Mouse (Mus musculus) adrenal gland, adult (tissue): ENCODE data around the gene Zc3h7b.
"Not testable (repeated sequence)": the region's sequence is repeated elsewhere in the genome, so short reads cannot be mapped to it uniquely, and the experiment has no call there.

Source experiments
- DNase-seq, 2 experiments: peaks; one replicate each; pipeline ENCODE4 v3.0.0; 2022 to 2023; ENCODE audit warnings: low spot score in 1 of 2; ENCODE audit not compliant: inconsistent age in 2 of 2

Gene Zc3h7b

DNA sequence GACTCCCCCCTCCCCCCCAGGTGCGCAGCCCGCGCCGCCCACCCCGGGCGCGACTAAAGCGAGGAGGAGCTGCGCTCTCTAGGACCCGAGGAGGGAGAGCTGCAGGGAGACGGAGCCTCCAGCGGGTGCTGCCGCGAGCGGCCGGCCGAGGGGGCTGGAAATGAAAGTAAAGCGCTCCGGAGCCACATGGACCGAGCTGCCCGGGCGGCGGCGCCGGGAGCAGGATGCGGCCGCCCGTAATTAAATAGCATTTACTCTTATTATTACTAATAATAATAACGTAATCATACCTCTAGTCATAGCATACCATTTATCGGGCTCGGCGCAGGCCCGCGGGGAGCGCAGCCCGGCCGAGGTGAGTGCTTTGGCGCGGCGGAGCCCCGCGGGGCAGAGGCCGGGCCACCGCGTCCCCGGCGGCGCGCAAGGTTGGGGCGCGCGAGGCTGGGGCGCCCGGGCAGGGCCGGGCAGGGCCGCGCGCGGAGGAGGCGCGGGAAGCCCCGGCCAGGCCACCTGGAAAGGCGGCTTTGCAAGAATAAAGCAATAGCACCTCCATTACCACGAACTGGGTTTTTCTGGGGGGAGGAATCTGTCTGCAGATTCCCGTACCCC is at the start of gene Zc3h7b, which contains the start of gene Rangap1:
Gene Zc3h7b (plus strand): TSS at position 66 of the 609 bp plus-strand sequence.
Gene Rangap1 (minus strand): TSS at position 539 of the 609 bp plus-strand sequence.
- peak; percentile 84 to 95 for DNase-seq

DNA sequence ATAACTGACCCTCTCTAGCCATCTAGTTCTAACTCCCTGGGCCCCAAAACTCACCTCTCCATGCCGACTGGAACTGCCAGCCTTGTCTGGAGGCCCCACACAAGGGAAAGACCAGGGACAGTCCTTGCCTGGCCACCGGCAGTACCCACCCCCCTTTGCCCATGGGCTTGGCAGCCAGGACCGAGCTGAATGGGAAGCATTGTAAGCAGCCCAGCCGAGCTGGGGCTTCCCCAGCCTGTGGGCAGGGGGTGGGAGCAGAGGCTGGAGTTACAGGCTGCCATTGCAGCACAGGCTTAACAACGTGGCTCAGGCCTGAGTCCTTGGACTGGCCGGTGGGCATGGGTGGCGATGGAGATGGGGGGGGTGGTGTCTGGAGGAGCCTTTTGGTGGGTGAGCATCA is 47.7 kb upstream of the Zc3h7b start, which contains the start of gene Chadl:
Gene Chadl (minus strand): TSS at position 113 of the 400 bp plus-strand sequence.
- no peak for DNase-seq

DNA sequence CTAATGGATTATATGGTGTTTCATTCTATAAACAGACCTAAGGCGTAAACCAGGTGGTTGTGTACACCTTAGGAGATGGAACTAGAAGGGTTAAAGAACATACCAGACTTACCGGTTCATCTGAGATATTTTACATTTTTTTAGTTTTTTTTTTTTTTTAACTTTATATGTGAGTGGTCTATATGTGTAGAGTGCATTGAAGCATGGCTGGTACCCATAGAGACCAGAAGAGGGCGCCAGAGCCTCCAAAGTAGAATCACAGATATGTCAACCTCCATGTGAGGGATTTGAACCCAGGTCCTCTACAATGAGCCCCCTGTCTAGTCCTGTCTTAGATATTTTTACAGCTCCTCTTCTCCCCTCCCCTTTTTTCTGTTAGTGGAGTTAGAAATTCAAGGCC is 47.0 kb upstream of the Zc3h7b start:
- peak in 1 of 2 experiments; percentile 64 for DNase-seq

DNA sequence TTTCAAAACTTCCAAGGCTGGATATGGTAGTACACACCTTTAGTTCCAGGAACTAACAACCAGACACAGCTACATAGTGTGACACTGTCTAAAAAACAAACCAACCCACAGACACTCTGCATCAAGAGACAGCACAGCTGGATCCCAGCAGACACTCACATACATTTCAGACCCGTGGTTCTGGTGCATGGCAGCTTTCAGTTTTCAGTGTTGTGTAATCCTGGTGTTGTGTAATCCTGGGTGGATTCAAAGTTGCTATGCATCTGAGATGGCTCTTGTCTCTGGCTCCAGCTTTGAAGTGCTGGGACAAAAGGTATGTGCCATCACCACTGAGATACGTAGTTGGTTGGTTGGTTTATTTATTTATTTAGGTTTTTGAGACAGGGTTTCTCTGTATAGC is 46.3 kb upstream of the Zc3h7b start:
- DNase-seq = no peak

DNA sequence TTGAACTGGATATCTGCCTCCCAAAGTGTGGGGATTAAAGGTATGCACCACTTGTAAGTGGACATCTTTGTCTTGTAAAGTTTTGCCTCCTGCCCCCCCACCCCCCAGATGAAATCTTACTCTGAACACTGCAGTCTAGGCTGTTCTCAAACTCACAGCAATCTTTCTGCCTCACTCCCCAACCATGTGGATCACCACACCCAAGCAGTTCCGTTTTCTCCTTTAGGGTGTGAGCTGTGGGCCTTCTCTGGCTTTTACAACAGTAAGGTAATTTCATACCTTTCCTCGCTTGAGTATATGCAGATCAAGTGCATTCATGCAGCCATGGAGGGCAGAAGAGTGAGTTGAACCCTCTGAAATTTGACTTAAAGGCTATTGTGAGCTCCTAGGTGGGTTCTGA is 44.7 kb upstream of the Zc3h7b start:
- no peak for DNase-seq

DNA sequence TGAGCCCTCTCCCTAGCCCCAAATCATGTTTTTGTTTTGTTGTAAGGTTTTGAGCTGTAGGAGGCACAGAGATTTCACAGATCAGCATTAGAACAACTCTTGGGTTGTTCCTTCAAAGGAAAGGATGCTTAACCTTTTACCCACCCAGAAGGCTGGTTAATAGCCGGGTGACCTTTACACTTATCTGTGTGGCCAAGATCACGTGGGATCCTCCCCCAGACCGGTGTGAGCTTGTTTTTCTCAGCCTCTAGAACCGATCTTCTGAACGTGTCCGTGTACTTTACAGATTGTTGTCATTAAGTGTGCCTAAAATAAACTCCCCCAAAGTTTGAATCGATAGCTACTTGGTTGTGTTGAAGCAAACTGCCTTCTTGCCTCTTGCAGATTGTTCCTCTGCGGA is 44.3 kb upstream of the Zc3h7b start:
- peak in 1 of 2 experiments; percentile 53 for DNase-seq

DNA sequence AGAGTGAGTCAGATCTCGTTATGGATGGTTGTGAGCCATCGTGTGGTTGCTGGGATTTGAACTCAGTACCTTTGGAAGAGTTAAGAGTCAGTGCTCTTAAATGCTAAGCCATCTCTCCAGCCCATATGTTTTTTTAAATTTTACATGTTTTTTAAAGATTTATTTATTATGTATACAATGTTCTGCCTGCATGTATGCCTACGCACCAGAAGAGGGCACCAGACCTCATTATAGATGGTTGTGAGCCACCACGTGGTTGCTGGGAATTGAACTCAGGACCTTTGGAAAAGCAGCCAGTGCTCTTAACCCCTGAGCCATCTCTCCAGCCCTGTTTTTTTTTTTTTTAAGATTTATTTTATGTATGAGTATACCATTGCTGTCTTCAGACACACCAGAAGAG is 43.5 kb upstream of the Zc3h7b start:
- DNase-seq = not testable (repeated sequence)

DNA sequence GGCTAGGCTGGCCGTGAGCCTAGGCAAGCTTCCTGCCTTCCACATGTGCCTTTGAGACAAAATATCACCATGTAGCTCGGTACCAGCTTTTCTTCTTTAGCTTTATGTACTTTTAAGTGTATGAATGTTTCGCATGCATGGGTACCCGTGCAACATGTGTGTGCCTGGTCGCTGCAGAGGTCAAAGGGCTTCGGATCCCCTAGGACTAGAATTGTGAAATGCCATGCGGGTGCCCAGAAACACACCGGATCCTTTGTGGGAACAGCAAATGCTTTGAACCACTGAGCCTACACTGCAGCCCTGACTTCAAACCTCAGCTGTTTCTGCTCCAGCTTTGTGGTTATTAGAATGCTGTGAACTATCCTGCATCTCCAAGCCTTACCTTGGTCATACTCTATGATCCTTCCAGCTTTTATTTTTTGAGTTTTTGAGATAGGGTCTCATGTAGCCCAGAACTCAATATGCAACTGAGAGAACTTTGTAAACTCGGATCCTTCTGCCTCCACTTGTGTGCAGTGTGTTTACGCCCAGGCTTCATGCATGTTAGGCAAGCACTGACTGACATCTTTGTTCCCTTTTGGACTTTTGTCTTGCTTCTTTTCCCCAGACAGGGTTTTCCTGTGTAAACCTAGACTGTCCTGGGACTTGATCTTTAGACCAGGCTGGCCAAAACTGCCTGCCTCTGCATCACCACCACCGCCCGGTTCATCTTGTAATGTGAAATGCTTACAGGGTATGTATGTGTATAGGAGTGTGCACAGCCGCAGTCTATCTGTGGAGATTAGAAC is 42.4 kb upstream of the Zc3h7b start:
- peak in 1 of 2 experiments; percentile 49 for DNase-seq

DNA sequence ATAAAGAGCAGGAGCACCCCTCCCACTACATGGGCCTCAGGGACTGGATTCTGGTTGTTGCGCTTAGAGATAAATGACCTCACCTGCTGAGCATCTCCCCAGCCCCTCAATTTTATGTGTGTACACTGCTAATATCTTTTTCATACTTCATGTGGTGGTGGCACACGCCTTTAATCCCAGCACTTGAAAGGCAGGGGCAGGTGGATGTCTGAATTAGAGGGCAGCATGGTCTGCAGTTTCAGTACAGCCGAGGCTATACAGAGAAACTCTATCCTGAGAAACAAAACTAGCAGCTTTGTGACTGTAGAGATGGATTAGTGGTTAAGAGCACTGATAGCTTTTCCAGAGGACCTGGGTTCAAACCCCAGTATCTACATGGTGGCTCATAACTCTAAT is 41.8 kb upstream of the Zc3h7b start:
- no peak for DNase-seq

DNA sequence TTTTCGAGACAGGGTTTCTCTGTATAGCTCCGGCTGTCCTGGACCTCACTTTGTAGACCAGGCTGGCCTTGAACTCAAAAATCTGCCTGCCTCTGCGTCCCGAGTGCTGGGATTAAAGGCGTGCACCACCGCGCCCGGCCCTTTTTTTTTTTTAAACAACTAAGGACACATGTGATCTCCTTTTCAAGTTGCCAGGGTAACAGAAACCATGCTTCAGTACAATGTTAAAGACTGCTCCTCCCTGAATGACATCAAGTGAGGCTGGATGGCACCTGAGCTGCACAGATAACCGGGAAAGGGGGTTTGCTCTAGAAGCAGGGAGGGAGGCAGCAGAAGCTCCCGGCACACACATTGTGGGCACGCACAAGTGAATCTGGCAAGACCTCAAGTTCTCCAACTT is 35.9 kb upstream of the Zc3h7b start:
- no peak for DNase-seq

DNA sequence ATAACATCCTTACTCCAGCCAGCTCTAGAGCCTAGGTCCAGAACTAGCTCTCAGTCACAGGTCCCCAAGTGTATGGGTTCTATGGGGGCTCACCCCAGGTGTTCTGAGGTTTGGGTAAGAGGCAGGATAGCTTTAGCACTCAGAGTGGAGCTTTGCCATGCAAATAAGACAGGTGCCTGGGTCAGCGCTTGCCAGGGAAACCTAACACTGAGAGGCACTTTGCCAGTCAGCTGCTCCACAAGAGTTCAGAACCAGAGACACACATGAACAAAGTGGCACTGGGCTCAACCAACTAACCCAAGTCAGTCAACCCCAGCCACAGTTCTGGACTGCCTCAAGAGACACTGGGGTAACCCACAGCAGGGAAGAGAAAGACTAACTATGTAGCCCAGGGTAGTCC is 35.2 kb upstream of the Zc3h7b start:
- no peak for DNase-seq

DNA sequence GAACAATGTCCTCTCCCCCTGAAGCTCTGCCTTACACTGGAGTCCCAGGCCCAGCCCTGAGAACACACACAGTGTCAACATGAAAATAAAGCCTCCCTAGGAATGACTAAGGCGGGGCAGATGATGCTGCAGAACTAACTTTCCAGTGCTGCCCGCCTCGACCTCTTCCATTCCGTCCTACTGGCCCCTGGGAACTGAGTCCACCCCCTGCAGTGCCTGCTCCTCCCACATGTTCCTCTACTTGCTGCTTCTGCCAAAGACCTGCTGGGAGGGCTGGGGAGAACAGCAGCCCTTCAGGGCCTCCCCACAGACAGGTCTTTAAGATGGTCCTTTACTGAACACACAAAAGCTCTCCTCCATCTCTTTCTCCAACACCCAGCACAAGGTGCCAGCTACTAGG is 34.1 kb upstream of the Zc3h7b start:
- DNase-seq = no peak

DNA sequence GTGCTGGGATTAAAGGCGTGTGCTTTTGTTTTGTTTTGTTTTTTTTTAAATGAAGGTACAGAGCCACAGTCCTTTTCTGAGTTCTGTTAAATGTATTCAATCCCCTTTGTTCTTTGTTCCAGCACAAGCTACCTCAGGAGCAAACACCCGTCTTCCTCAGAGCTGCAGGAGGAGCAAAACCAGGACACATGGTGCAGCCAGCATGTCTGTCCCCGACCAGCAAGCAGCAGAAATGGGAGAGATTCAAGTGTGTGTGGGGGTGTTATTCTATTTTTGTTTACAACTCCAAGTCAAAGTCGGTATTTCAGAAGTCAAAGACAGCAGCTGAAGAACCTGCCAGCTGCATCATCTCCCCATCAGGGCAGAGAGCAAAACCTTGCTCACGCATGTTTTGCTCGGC is 31.1 kb upstream of the Zc3h7b start:
- DNase-seq = no peak

DNA sequence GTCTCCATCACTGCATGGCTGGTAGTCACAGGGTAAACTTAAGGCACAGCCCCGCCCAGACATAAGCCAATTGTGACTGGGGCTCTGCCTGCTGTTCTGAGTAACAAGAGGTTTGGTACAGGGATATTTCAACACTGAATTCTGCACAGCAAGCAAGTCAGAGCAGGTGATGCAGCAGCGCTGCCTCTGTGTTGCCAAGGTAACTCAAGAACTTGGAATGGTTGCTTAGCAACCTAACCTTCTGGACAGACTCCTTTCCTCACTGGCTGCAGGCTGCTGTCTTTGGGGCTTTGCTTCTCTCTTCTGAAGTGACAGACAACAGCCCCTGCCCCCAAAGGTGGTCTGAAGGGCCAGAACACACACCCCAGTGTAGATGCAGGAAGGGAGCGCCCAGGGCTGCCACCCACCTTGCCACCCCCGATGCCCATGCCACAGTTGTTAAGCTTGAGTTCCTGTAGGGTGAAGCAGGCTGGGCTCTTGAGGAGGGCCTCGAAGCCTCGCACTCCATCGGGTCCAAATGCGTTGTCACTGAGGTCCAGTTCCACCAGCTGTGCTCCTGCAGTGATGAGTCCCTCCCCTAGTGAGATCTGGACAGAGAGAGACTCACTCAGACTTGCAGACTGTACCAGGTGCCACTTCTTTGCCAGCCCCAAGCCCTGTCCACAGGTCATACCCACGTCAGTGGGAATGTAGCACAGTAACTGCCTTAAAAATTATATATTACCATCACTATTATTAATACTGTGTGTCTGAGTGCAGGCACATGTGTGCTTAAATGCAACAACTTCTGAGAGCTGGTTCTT is 26.3 kb upstream of the Zc3h7b start:
- DNase-seq = no peak

DNA sequence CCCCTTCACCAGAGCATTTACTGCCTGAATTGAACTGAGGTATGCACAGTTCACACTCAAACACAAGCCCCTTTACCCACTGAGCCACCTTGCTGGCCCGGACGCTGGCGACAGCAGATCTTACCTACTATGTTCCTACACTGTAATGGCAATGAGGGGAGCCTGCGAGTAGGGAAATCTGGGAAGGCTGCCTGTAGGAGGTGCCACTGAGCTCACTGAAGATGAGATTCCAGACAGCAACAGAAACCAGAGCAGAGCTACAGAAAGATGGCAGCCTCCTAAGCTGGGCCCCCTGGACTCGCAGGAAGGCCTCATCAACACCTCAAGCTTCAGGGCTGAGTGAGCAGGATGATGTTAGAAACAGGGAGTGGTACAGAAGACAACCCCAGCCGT is 25.7 kb upstream of the Zc3h7b start:
- DNase-seq = no peak

DNA sequence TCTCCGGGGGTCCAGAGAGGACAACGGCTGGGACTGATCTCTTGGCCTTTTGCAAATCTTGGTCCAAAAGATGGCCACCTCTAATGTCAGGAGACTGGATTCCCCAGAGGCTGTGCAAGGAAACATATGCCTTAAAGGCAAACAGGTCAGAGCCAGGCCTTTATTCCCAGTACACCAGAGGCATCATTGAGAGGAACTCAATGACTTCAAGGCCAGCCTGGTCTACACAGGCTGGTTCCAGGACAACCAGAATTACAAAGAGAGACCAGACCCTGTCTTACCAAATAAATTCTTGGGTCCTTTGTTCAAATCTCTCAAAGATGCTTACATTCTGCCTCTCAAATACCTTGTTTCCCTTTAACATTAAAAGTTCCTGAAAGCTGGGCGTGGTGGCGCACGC is 22.5 kb upstream of the Zc3h7b start:
- DNase-seq = no peak

DNA sequence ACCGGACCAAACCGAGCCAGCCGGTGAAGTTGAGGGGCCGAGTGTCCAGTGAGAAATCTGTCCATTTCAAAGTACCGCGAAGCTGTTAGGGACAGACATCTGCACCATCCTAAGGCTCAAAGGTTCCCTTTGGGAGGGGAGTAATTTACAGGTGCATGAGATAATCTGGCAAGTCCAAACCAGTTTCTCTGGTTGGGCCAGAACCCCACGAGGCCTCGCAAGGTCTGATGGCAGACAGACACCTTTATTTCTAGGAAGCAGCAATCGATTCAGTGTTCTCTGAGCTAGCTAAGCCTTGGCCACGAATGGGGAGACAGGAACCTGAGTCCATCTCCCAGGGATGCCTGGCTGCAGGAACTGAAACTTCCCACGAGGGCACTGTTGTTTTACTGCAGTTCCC is 21.2 kb upstream of the Zc3h7b start:
- no peak for DNase-seq

DNA sequence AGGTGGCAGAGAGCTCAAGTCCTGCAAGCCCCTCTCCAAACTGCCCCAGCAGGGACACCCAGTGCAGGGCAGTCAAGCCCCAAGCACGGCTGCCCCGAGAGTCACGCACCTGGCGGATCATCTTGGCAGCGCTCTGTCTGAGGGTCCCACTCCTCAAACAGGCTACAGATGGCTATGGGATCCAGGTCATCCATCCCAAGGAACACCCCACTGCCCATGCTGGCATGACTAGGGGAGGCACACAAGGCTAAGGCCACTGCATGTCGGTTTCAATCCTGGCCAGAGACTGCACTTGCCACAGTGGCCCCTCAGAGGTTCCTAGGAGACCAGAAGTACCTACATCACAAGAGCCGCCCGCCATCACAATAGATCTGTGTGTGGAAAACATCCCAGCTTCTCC is 18.9 kb upstream of the Zc3h7b start:
- no peak for DNase-seq

DNA sequence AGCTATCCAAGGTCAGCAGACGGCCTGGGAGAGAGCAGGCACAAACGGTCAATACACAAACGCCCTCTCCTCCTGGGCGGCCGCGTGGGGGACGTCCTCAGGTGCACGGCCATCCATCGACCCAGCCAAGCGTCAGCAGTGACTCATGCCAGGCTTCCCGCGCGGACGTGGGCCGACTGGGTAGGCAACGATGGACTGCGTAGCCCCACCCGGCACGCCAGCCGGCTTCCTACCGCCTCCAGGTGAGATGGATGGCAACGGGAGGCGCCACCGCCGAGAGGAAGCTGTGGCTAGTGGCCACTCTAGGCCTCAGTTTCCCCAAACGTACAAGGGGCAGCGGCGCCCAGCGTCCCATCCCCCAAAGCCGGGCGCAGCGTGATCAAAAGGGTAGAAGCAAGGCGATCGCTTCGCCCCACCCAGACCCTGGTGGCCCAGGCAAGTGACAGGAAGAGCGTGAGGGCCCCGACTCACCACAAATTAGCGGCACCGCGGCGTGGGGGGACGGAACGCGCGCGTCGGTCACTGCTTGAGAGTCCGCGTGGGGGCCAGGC is 15.5 kb upstream of the Zc3h7b start:
- peak; percentile 66 to 75 for DNase-seq

DNA sequence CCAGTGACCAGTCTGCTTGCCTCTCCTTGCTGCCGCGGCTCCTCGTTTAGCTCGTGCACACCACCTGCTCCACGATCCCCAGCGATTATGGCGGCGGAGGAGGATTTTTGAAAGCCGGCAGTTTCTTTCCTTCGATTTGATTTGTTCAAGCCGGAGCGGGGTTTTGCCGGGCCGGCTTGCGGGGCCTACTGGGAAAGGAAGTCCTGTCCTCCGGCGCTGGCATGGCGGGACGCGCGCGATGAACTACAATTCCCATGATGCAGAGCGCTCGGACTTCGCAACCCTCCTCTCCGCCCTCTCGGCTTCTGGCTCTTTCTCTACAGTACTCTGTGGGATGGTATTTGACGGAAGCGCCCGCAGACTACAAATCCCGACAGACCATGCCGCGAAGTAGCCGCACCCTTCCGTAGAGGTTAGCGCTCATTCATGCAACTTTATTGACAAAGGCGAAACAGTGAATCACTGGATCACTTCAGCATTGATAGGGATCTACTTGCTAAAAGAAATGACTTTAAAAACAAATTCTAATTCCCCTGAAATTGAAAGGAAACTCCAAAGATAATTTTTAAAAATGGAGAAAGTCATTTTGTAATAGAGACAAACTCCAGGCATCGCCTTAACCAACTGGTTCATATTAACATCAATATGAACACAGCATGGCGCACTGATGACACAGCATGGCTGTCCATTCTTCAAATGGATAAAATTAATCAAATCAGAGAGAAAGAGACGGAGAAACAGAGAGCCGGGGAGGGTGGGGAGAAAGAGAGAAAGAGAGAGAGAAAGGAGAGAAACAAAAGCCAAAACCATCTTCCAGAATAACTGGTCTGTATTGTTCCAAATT is 14.8 kb upstream of the Zc3h7b start:
- peak; percentile 99 for DNase-seq

DNA sequence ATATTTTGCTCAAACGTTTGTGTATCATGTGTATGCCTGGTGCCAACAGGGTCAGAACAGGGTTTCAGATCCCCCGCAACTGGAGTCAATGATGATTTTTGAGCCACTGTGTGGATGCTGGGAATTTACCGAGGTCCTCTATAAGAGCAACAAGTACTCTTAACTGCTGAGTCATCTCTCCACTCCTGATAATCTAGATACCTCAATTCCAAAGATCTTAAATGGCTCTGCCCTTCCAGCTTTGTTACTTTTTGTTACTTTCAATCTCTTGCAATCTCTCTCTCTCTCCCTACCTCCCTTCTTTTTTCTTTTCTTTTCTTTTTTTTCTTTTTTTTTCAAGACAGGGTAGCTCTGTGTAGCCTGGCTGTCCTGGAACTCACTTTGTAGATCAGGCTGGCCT is 9.8 kb upstream of the Zc3h7b start:
- DNase-seq = no peak
